Mouse (Mus musculus) lung, postnatal 36 days (tissue): ENCODE data around the gene Acot7.

ENCODE experiments used
- DNase-seq: peaks from one replicate; pipeline ENCODE4 v3.0.0; 2022; ENCODE audit warnings: mixed read lengths

The Acot7 gene

DNA sequence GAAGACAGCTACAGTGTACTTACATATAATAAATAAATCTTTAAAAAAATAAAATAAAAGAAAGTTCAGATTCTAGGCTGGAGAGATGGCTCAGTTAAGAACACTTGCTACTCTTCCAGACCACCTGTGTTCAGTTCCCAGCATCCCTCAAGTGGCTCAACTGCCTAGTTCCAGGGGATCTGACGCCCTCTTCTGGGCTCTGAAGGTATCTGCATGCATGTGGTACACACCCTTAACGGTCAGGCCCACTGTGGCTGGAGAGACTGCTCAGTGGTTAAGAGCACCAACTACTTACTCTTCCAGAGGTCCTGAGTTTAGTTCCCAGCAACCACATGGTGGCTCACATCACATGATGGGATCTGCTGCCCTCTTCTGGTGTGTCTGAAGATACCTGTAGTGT, 100.0 kb downstream of the Acot7 start:
- DNase-seq, result no peak

DNA sequence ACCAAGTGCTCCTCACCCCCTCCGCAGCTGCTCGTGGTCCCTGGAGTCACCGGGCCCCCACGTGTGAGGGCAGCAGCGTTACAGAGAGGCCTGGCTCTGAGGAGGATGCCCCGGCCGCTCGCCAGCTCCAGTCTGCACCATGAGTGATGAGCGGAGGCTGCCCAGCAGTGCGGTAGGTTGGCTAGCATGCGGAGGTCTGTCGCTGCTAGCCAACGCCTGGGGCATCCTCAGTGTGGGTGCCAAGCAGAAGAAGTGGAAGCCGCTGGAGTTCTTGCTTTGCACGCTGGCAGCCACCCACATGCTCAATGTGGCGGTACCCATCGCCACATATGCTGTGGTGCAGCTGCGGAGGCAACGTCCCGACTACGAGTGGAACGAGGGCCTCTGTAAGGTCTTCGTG, 101.1 kb downstream of the Acot7 start:
- no peak for DNase-seq

- DNase-seq, result no peak
These were observed 103.7 kb downstream of the Acot7 start for GRCm38 (mm10) chr4:152281601-152282000.

DNA sequence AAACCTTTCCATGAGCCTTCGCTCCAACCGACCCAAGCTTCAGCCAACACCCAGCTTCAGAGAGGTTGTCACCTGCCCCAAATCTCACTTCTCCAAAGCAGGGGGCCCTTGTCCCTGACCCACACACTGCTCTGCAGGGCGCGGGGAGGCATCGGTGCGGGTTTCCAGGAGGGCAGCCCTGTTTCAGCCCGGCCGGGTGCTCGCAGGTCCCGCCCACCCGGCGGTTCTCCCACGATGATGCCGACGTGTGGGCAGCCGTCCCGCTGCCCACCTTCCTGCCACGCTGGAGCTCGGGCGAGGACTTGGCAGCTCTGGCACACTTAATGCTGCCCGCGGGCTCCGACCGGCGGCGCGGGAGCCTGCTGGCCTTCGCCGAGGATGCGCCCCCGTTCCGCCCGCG, 104.8 kb downstream of the Acot7 start:
- DNase-seq, result no peak

- DNase-seq, result peak; percentile 86
These were observed 105.4 kb downstream of the Acot7 start for GRCm38 (mm10) chr4:152283186-152283950.

DNA sequence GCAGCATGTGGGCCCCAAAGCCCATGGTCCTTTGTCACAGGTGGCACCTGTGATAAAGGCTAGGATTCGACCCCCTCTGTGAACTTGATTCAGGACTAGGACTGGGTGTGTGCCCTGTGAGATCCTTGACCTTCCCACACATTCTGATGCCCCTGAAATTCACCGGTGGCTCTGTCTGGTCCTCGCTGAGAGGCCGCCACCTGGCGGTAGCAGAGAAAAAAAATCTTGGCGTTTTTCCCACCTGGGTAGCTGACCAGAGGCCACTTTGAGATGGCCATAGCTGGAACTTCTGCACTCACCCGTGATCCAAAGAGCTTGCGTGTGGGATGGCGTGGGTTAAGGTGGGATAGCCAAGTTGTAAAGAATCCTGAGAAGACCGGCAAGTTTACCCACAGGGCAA, 107.6 kb downstream of the Acot7 start:
- peak; percentile 70 for DNase-seq

GRCm38 (mm10) chr4:152286183-152286582, 108.2 kb downstream of the Acot7 start:
- no peak for DNase-seq

- DNase-seq, result peak; percentile 70
These were observed 109.0 kb downstream of the Acot7 start for GRCm38 (mm10) chr4:152286887-152287286.

DNA sequence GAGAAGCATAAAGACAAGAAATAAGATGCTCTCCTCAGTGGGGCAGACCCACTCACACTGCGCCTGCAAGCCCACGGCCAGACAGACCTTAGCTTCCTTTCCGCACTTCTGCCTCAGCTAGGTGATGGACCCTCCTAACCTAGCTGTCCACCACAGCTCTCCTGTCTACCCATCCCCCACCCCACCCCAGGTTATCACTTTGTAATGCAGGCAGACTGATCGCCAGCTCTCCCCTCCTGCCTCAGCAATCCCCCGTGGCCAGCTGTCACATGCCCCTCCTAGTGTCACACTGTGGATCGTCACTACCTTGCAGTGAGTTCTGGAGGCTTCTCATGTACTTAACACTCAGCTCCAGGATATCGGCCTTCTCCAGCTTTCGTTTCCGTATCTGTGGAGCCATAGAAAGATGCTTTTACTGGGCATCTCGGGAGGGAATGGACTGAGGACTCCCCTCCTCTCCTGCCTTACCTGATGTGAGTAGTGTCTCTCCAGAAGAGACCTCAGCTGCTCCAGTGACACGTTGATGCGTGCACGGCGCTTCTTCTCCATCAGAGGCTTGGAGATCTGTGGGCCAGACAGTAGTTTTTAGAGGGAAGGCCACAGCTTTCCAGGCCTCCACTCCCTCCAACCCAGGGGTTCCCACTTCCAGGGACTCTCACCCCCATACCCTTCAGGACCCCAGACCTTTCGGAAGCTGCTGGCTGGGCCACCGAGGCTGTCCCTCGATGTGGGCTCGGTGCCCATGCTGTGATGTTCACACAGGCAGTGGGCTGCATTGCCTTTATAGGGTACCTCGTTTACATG, 109.6 kb downstream of the Acot7 start:
- no peak for DNase-seq

- DNase-seq, result no peak
These were observed 110.5 kb downstream of the Acot7 start for GRCm38 (mm10) chr4:152288398-152288945.

- DNase-seq, result no peak
These were observed 112.5 kb downstream of the Acot7 start for GRCm38 (mm10) chr4:152290385-152290784.

DNA sequence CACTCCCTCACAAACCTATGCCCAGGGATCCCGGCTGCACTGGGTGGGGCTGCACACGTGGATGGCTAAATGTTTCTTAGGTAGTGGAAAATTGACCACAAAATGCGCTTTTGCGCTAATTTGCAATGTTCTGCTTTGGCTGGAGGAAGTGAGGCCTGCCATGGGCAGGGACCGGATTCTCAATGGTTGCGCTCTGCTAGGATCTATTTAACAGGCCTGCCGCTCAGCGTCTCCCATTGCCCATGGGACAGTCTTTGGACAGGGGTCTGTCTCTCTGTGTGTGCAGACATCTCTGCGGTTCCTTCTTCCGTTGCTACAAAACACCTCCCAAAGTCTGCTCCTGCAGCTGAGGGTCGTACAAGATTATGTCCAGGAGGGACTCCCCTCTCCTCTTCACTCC, 113.1 kb downstream of the Acot7 start:
- no peak for DNase-seq

DNA sequence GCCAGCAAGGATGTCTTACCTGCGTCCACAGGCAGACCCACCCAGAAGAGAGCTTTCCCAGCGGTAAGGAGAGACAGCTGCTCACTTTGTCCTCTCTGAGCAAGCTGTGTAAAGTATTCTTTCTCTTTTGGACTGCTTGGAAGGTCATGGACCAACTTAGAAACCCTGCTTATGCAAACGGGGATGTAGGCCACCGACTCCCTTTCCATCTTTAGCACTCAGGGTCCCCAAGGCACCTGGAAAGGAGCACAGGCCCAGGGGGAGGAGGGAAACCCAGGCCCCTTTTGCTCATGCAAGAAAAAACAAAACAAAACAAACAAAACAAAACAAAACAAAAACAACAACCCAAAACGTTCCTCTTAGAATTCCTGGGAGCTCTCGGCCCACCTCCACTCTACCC, 113.6 kb downstream of the Acot7 start, which contains the start of gene Hes3:
TSS of gene Hes3 (minus strand) at position 101 of the 400 bp plus-strand sequence.
- DNase-seq, result no peak

DNA sequence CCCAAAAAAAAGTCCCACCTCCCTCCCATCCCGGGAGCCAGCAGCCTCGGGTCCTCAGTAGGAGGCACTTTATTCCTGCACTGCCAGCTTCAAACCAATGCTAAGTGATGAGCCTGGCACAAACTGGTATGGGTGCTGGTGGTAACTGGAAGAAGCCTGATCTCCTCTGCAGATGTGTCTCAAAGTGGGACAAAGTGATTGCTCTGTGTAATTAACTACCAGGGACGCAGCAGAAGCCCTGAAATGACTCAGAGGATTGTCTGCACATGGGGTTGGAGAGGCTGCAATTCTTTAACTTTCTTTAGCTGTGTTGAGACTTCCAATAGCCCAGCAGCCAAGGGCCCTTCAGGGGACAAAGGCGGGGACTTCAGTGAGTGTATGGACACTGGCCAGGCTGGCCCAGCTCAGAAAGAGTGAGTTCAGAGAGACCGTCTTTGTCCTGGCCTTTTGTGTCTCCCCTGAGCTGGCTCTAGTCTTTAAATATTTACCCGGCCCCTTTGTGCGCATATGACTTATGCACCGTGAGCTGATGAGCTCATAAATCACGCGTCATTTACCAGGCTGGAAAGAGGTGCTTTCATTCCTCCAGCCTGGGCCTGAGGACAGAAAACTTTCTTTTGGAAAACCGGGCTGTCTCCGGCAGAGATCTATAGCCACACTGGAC, 114.3 kb downstream of the Acot7 start:
- no peak for DNase-seq

- DNase-seq, result no peak
These were observed 116.4 kb downstream of the Acot7 start for GRCm38 (mm10) chr4:152294188-152294929.

GRCm38 (mm10) chr4:152295916-152296315, 118.0 kb downstream of the Acot7 start:
- DNase-seq, result no peak

DNA sequence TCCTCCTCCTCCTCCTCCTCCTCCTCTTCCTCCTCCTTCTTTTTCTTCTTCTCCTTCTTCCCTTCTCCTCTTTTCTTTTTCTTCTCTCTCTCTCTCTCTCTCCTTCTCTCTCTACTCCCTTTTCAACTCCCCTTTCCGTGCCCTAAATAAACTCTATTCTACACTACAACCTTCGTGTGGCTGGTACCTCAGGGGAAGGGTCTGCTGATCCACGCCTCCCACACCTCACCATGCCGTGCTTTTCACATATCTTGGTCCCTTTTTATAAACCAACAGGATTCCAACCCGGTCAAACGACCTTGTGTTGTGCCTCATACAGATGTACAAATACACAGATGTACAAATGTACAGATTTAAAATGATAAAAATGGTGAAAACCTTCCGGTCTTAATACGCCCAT, 118.4 kb downstream of the Acot7 start:
- no peak for DNase-seq

DNA sequence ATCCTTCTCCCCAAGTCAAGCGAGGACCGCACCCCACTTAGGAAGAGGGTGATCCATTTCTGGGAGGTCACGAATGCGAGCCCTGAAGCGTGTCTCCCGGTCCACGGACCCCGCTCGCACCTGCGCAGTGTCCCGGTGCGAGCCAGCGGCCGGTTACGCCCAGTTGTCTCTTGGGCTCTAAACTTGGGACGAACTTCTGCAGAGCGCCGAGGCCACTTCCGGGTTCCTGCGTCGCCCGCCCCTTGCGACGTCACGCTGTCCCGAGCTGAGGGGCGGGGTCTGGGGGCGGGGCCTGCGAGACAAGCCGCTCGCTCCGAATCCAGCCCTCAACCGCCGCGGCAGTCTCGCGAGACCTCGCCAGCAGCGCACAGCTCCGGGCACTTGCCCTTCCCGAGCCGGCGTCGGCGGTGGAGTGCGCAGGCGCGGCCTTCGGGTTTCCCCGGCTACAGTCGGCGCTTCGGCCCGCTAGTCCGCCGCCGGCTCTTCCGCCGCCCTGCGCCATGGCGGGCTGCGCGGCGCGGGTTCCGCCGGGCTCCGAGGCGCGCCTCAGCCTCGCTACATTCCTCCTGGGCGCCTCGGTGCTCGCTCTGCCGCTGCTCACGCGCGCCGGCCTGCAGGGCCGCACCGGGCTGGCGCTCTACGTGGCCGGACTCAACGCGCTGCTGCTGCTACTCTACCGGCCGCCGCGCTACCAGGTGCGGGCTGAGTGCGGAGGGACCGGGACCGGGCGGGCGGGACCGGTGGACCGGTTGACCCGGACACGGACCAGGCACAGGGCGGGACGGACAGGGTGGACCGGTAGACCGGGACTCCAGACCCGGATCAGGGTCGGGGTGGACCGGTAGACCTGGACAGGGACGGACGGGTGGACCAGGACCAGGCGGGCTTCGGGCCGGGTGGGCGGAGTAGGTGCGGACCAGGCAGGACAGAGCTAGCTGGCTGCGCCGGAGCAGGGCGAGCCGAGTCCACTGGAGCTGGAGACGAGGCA, 119.2 kb downstream of the Acot7 start, which contains the start of gene Icmt:
TSS of gene Icmt (plus strand) at position 354 of the 988 bp plus-strand sequence.
- peak; percentile 99 for DNase-seq

- DNase-seq, result no peak
These were observed 120.9 kb downstream of the Acot7 start for GRCm38 (mm10) chr4:152298836-152299235.

GRCm38 (mm10) chr4:152300375-152300774, 122.4 kb downstream of the Acot7 start:
- no peak for DNase-seq

DNA sequence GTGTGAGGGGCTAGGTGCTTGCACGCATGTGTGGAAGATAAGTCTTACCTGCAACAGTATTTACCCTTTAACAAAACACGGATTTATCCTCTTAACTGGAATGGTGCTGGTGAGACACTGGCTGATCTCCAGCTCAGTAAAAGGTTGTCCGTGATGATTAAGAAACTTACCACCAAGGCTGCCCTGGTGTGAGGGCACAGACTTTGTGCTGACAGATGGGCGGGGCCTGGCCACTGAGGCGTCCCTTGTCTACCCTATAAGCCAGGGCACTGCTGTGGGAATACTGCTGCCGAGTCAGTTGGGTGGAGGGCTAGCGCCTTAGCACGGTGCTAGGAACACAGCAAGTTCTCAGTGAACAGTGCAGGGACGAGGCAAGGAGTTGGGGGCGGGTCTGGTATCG, 124.1 kb downstream of the Acot7 start:
- DNase-seq, result no peak
